Mouse (Mus musculus) liver, embryonic 14.5 days (tissue): Measurements from ENCODE around the gene Acer3. TPM values are rescaled to one million over a fixed set of nuclear protein-coding genes. Genes with fewer than 3 reads are reported as not detected.

Source experiments
- ATAC-seq: fragments of 200-750 bp; cut with Nextera tagmentation; 2 replicates; pipeline ENCODE4 v1.8.0; 2017; ENCODE audit warnings: moderate number of reproducible peaks, mild to moderate bottlenecking, moderate library complexity; ENCODE audit not compliant: insufficient read depth
- DNase-seq, 3 experiments: peaks; one replicate each; pipeline ENCODE4 v3.0.0-alpha.2; 2012 to 2013; ENCODE audit warnings: low read depth in 3 of 3, low spot score in 3 of 3
- H3K27ac ChIP-seq: fragments of 300-500 bp; sonication (generic); 2 replicates; pipeline ENCODE4 v1.5.1; 2014; ENCODE audit warnings: moderate library complexity, mild to moderate bottlenecking, control low read depth, inconsistent platforms
- H3K27me3 ChIP-seq: fragments of 300-500 bp; sonication (generic); 2 replicates; pipeline ENCODE4 v1.6.1; 2014; ENCODE audit warnings: mild to moderate bottlenecking, low read length, moderate library complexity; ENCODE audit not compliant: control insufficient read depth, insufficient read depth
- H3K36me3 ChIP-seq: fragments of 300-500 bp; sonication (generic); replicated peaks from 2 replicates; pipeline ENCODE4 v1.6.1; 2014; ENCODE audit warnings: low read depth; ENCODE audit not compliant: control insufficient read depth, insufficient read depth
- H3K4me1 ChIP-seq, 2 experiments: fragments of 200-500 bp in 1 of 2; fragments of 300-500 bp in 1 of 2; sonication (generic) in 1 of 2; replicated peaks; 2 replicates each; pipeline ENCODE4 v1.6.1; 2012 to 2014; ENCODE audit warnings: antibody characterized with exemption in 1 of 2, inconsistent platforms in 1 of 2, low read length in 1 of 2; ENCODE audit not compliant: control insufficient read depth in 2 of 2, insufficient read depth in 2 of 2
- H3K4me2 ChIP-seq: fragments of 300-500 bp; sonication (generic); 2 replicates; pipeline ENCODE4 v1.6.1; 2014; ENCODE audit warnings: low read depth, mild to moderate bottlenecking, control low read depth, moderate library complexity
- H3K4me3 ChIP-seq, 2 experiments: fragments of 200-500 bp in 1 of 2; fragments of 300-500 bp in 1 of 2; sonication (generic) in 1 of 2; 2 replicates each; pipeline ENCODE4 v1.5.1; 2012 to 2014; ENCODE audit warnings: low read depth in 2 of 2, low read length in 2 of 2, mild to moderate bottlenecking in 2 of 2, control low read depth in 1 of 2, inconsistent platforms in 1 of 2, moderate library complexity in 1 of 2; ENCODE audit not compliant: insufficient read depth in 1 of 2
- H3K9ac ChIP-seq: fragments of 300-500 bp; sonication (generic); replicated peaks from 2 replicates; pipeline ENCODE4 v1.6.1; 2014; ENCODE audit warnings: mild to moderate bottlenecking, control low read depth, moderate library complexity
- H3K9me3 ChIP-seq: fragments of 300-500 bp; sonication (generic); 2 replicates; pipeline ENCODE4 v1.6.1; 2016; ENCODE audit warnings: low read length, mixed read lengths; ENCODE audit not compliant: control insufficient read depth
- CTCF ChIP-seq: IDR thresholded peaks from 2 replicates; pipeline ENCODE4 v1.5.1; 2016; ENCODE audit warnings: antibody characterized with exemption, low read depth, control low read depth
- EP300 ChIP-seq: IDR thresholded peaks from 2 replicates; pipeline ENCODE4 v1.6.1; 2016; ENCODE audit warnings: antibody characterized with exemption, low read depth
- WGBS: fragments of 180-500 bp; shearing (Covaris S2); extraction: QIAGEN DNeasy Blood & Tissue Kit; methylation state at CpG from one replicate; pipeline ENCODE4 v1.1.7; 2014; ENCODE audit not compliant: insufficient replicate concordance; 5-methylcytosine and 5-hydroxymethylcytosine counted together
- polyA plus RNA-seq, 2 experiments: library from polyadenylated mRNA; depleted of rRNA in 1 of 2; stranded (reverse) in 1 of 2; unstranded in 1 of 2; fragments of >200 nt; fragmentation: Nextera tagmentation in 1 of 2; extraction: Ambion mirVana in 1 of 2; gene quantifications; 2 replicates each; pipeline versions ENCODE4 v1.2.1 to v1.2.3; 2012 to 2014

Acer3 gene
- polyA plus RNA-seq, 2 experiments, result 13.8 to 24.0 TPM

DNA sequence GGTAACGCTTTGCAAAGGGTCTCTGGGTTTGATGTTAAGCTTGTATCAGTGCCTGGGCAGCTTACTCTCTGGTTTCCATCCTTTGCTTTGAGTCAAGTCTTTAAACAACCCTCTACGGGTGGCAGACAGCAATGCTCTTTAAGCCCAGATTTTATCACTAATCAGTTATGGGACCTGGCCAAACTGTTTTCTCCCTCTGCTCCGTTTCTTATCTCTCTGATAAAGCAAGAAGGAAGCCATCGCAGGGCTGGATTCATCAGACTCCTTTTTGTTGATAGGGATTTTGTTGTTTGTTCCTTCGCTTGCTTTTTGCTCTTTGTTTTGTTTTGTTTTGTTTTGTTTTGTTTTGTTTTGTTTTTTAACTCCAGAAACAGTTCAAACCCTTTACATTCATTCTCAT is 19.3 kb upstream of the Acer3 start:
- no peak for DNase-seq
- Histone ChIP-seq H3K9me3 (no peaks in the 10 kb centered on the region), H3K27me3 (no peaks in the 10 kb centered on the region), H3K4me2 (no peak overlapping the region), H3K9ac (no peak overlapping the region), H3K4me1 (peaks cover 11 to 24% of the 10 kb centered on the region in 2 experiments), H3K4me3 (no peak overlapping the region), H3K36me3 (no peaks in the 10 kb centered on the region), H3K27ac (no peak overlapping the region)
- ATAC-seq, result no peak
- TF ChIP-seq CTCF (no peak), EP300 (no peak)
- WGBS, result 30% methylated on average over 5 of the region's 5 CpGs

DNA sequence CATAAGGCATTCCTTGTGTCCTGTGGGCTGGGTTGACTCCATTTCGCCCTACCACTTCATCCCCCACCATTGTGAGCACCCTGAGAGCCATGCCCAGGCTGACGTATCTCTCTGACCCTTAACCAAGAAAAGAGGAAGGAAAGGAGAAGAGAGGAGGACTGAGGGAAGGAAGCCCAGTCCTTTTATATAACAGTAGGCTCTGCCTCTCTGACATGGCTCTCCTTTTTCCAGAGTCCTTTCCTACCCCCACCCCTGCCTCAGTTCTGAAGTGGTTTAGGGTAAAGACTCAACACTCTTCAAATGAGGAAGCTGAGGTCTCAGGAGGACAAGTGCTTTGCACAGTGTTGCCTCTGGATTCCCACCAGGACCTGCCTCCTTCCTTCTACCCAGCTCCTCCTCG is 13.0 kb upstream of the Acer3 start:
- ATAC-seq, result no peak

DNA sequence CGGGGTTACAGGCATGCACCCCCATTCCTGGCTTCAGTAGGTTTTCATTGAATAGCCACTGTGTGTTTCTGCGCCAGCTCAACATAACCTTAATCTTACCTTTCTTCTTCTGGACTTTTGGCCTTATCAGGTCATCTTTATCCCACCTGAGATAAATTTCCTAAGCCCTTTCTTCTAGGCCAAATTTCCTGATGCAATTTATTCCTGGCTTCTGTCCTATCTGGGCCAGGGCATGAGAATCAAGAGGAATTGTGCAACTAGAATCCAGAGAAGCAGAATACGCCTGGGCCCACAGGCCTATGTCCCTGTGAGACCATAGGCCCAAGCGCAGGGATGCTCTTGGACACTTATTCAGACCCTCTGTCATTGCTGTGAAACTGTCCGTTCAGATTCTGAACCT is 12.5 kb upstream of the Acer3 start:
- no peak overlapping the region for H3K9ac ChIP-seq
- no peak for DNase-seq
- no peak overlapping the region for H3K4me3 ChIP-seq
- H3K27ac ChIP-seq, result no peak overlapping the region
- H3K9me3 ChIP-seq, result no peaks in the 10 kb centered on the region
- TF ChIP-seq EP300 (no peak), CTCF (no peak)
- no peaks in the 10 kb centered on the region for H3K27me3 ChIP-seq
- H3K4me2 ChIP-seq, result no peak overlapping the region
- H3K4me1 ChIP-seq, result peaks cover 26 to 52% of the 10 kb centered on the region in 2 experiments
- no peaks in the 10 kb centered on the region for H3K36me3 ChIP-seq
- ATAC-seq, result no peak
- 80% methylated on average over 5 of the region's 5 CpGs for WGBS

More for the DNA sequence above, 13.0 kb upstream of the Acer3 start:
- H3K27me3 ChIP-seq, result no peaks in the 10 kb centered on the region
- 22% methylated on average over 3 of the region's 3 CpGs for WGBS
- no peak overlapping the region for H3K4me2 ChIP-seq
- DNase-seq, result no peak
- H3K4me3 ChIP-seq, result no peak overlapping the region
- no peaks in the 10 kb centered on the region for H3K36me3 ChIP-seq
- H3K9ac ChIP-seq, result no peak overlapping the region
- peaks cover 24 to 48% of the 10 kb centered on the region in 2 experiments for H3K4me1 ChIP-seq
- no peaks in the 10 kb centered on the region for H3K9me3 ChIP-seq
- H3K27ac ChIP-seq, result no peak overlapping the region
- TF ChIP-seq EP300 (no peak), CTCF (no peak)

DNA sequence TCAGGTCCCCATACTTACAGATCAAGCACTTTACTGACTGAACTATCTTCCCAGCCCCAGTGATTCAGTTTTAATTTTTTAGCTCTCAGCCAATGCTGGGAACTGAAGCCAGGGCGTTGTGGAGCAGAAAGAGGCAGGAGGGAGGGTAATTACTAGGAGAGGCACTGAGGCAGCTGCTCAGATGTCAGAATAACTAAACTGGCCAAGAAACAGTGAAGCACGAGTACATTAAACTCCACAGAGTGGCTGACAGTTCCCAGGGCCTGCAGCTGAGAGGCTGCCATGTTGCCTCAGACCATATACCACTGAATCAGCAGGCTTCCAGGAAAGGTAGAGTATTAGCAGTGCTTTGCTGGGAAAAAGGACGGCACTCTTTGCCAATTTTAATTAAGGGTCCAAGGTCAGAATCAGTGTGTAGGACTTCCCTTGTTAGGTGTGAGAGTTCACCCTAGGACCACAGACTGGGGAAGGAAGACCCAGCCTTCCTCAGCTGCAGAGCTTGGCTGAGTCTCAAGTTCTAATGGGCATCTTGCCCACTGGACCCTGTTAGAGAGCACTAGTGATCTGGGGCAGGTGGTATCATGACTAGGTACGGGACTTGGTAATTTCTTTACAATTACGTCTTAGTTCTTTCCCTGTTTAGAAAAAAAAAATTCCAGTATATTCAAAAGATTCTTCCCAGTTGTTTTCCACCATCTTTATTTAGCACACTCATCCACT is 11.8 kb upstream of the Acer3 start:
- no peaks in the 10 kb centered on the region for H3K9me3 ChIP-seq
- no peak overlapping the region for H3K4me2 ChIP-seq
- peaks cover 26 to 56% of the 10 kb centered on the region in 2 experiments for H3K4me1 ChIP-seq
- no peak overlapping the region for H3K27ac ChIP-seq
- no peak overlapping the region for H3K4me3 ChIP-seq
- ATAC-seq, result no peak
- no peaks in the 10 kb centered on the region for H3K27me3 ChIP-seq
- no peak overlapping the region for H3K9ac ChIP-seq
- TF ChIP-seq EP300, result no peak
- no peak for TF ChIP-seq CTCF
- no peaks in the 10 kb centered on the region for H3K36me3 ChIP-seq
- DNase-seq, result no peak
- 67% methylated on average over 5 of the region's 5 CpGs for WGBS

DNA sequence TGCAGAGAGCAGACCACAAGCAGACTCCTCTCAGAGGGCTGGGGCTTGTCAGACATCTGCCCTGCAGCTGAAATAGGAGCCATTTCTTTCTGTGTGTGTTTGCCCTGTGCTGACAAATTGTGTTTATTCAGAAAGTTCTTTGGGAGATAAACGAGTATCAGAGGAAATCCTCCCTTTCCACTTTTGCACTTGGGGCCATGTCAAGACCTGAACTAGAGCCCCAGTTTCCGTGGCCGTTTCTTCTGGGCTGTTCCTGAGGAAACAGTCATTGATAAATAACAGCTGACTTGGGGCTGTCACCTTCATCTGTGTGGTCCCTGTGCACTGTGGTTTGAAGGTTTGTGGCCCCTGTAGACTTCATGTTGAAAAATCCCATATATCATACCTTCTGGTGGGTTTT is 10.9 kb upstream of the Acer3 start:
- TF ChIP-seq EP300, result no peak
- TF ChIP-seq CTCF, result no peak

More for the DNA sequence above, 10.9 kb upstream of the Acer3 start:
- DNase-seq (no peak), ATAC-seq (no peak)
- H3K27ac ChIP-seq, result peak overlapping the region; percentile 5; the same call in 1 of the 2 replicates
- H3K4me3 ChIP-seq, result no peak overlapping the region
- H3K27me3 ChIP-seq, result no peaks in the 10 kb centered on the region
- H3K36me3 ChIP-seq, result no peaks in the 10 kb centered on the region
- peaks cover 26 to 56% of the 10 kb centered on the region in 2 experiments for H3K4me1 ChIP-seq
- H3K9ac ChIP-seq, result no peak overlapping the region; the same call in 1 of the 2 replicates
- no peaks in the 10 kb centered on the region for H3K9me3 ChIP-seq
- 13% methylated on average over 3 of the region's 3 CpGs for WGBS
- no peak overlapping the region for H3K4me2 ChIP-seq
